Mouse (Mus musculus) sigmoid colon, adult 10 weeks (tissue): ENCODE results near the gene AL732309.1. TPM values are rescaled to one million over a fixed set of nuclear protein-coding genes. Genes with fewer than 3 reads are reported as not detected.

Experiments
- polyA plus RNA-seq: library from polyadenylated mRNA; stranded (reverse); fragments of 350-450 nt; fragmentation: Illumina TruSeq; extraction: RNeasy Lipid Tissue Mini Kit (QIAGEN cat#74804); gene quantifications from one replicate; pipeline ENCODE4 v1.2.3, GENCODE M21; 2014; ENCODE audit warnings: low read depth, low replicate concordance

Gene AL732309.1
- 0.85 TPM for polyA plus RNA-seq

GRCm38 (mm10) chr2:25246183-25247072 lies at the start of gene AL732309.1:
AL732309.1 (minus strand) TSS chr2:25246863.

GRCm38 (mm10) chr2:25289651-25290050 lies 43.0 kb upstream of the AL732309.1 start, which contains the start of gene Lrrc26:
Lrrc26 (plus strand) TSS chr2:25289915.

GRCm38 (mm10) chr2:25287927-25288649 lies 41.4 kb upstream of the AL732309.1 start, which contains the start of gene Tmem210:
Tmem210 (plus strand) TSS chr2:25288145.

GRCm38 (mm10) chr2:25271827-25272511 lies 25.3 kb upstream of the AL732309.1 start, which contains the start of the genes Ssna1 and Anapc2:
Ssna1 (minus strand) TSS chr2:25272438.
Anapc2 (plus strand) TSS chr2:25272478.

GRCm38 (mm10) chr2:25262291-25262767 lies 15.7 kb upstream of the AL732309.1 start, which contains the start of gene Tprn:
Tprn (plus strand) TSS chr2:25262618.

GRCm38 (mm10) chr2:25255284-25255779 lies 8.7 kb upstream of the AL732309.1 start, which contains the start of gene Tmem203:
Tmem203 (plus strand) TSS chr2:25255439.

DNA sequence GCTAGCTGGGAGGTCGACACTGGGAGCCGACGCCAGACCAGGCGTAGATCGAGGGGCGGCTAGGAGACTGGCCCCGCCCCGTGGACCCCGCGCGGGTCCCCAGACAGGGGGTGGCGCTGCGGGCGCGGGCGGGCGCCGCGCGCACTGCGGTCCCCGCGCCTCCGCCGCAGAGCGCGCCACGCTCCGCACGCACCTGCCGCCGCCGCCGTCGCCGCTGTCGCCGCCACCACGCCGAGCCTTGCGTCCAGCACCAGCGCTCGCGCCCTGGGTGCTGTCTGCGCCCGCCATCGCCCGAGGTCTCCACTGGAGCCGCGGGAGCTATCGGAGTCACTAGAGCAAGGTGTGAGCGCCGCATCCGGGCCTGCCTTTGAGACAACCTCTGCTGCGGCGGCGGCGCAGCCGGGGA lies 4.6 kb downstream of the AL732309.1 start, which contains the start of the genes Rnf208 and Cysrt1:
Gene Rnf208 (plus strand): TSS at position 155 of the 406 bp plus-strand sequence.
Gene Cysrt1 (minus strand): TSS at position 352 of the 406 bp plus-strand sequence.

GRCm38 (mm10) chr2:25236614-25237013 lies 10.0 kb downstream of the AL732309.1 start, which contains the start of gene Rnf224:
Rnf224 (minus strand) TSS chr2:25236787.

DNA sequence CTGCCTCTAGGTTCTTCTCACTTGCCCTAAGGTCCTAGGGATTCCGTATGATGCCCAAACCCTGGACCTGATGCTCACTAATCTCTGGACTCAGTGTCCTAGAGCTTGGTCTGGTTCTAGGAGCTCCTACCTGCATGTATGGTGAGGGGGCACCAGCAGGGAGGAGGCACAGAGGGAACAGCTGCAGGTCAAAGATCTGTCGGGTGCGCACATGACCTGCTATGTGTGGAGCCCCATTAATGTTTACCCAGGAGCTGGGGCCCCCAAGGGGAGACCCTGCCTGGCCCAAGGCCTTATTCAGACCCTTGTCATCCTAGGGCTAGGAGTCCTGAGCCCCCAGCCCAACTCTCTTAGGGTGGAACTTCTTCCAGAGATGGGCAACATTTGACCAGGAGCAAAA lies 12.6 kb downstream of the AL732309.1 start, which contains the start of gene Slc34a3:
Gene Slc34a3 (minus strand): TSS at position 315 of the 400 bp plus-strand sequence.

GRCm38 (mm10) chr2:25224492-25224765 lies 22.2 kb downstream of the AL732309.1 start, which contains the start of gene Tubb4b:
Tubb4b (minus strand) TSS chr2:25224702.

GRCm38 (mm10) chr2:25218445-25218844 lies 28.2 kb downstream of the AL732309.1 start, which contains the start of gene Fam166a:
Fam166a (plus strand) TSS chr2:25218745.

DNA sequence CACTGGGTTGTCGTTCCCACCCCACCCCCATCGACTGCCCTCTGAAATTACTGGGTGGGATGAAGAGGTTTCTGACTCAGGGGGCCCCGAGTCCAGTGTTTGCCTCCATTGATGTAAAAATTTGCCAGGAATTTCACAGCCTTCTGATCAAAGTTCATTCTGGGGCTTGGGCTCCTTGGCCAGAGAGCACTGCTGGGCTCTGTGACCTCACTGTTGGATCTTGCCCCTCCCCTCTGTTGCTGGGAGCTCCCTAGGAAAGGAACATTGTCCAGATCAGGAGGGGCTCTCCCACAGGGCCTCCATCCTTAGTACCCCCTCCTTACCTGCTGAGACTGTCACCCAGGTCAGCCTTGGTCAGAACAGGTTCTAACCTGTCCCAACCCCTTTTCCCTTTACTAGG lies 32.2 kb downstream of the AL732309.1 start, which contains the start of gene Stpg3:
Gene Stpg3 (minus strand): TSS at position 194 of the 400 bp plus-strand sequence.

DNA sequence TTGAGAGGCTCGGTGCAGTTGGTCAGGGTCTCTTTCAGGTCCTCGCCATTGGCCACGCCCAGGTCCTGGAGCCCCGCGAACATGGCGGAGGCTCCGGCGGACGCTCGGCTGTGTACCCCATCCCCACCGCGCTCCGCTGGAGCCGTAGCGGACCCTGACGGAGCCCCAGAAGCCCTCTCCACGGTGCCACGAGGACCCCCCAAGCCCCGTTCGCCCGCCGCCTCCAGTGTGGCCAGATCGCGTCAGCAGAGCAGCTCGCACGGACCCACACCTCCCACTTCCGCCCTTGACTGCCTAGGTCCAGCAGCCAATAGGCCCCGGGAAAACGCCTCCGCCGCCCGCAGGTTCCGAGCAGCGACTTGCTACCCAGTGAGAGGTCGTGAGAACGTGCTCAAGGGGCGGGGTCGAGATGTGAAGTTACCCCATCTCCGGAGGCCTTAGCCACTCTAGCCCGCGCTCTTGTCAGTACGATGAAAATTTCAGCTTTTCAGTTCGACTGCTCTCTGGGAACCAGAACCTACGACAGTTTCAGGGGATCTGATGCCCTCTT lies 35.5 kb downstream of the AL732309.1 start, which contains the start of gene Nelfb:
Gene Nelfb (minus strand): TSS at position 369 of the 550 bp plus-strand sequence.

GRCm38 (mm10) chr2:25196172-25196954 lies 50.3 kb downstream of the AL732309.1 start, which contains the start of gene Tor4a:
Tor4a (minus strand) TSS chr2:25196886.

Other genes starting within 250 kb of the AL732309.1 start
- 6.8 TPM for gene Nsmf, start 192.5 kb downstream of the AL732309.1 start, polyA plus RNA-seq
- gene Entpd8, start 166.6 kb downstream of the AL732309.1 start, polyA plus RNA-seq, result 39.5 TPM
- 1.2 TPM for gene Noxa1, start 151.7 kb downstream of the AL732309.1 start, polyA plus RNA-seq
- 14.4 TPM for gene Nrarp, start 66.1 kb downstream of the AL732309.1 start, polyA plus RNA-seq
- 3.9 TPM for gene Tor4a, start 50.0 kb downstream of the AL732309.1 start, polyA plus RNA-seq
- 6.1 TPM for gene Nelfb, start 35.4 kb downstream of the AL732309.1 start, polyA plus RNA-seq
- not detected for gene Stpg3, start 32.2 kb downstream of the AL732309.1 start, polyA plus RNA-seq
- not detected for gene Fam166a, start 28.1 kb downstream of the AL732309.1 start, polyA plus RNA-seq
- gene Tubb4b, start 22.2 kb downstream of the AL732309.1 start, polyA plus RNA-seq, result 58.7 TPM
- not detected for gene Slc34a3, start 12.5 kb downstream of the AL732309.1 start, polyA plus RNA-seq
- not detected for gene Rnf224, start 10.1 kb downstream of the AL732309.1 start, polyA plus RNA-seq
- not detected for gene Rnf208, start 4.6 kb downstream of the AL732309.1 start, polyA plus RNA-seq
- not detected for gene Cysrt1, start 4.4 kb downstream of the AL732309.1 start, polyA plus RNA-seq
- 0.76 TPM for gene Tmem203, start 8.6 kb upstream of the AL732309.1 start, polyA plus RNA-seq
- gene Tprn, start 15.8 kb upstream of the AL732309.1 start, polyA plus RNA-seq, result 7.7 TPM
- gene Ssna1, start 25.6 kb upstream of the AL732309.1 start, polyA plus RNA-seq, result 2.0 TPM
- gene Anapc2, start 25.6 kb upstream of the AL732309.1 start, polyA plus RNA-seq, result 9.7 TPM
- gene Tmem210, start 41.3 kb upstream of the AL732309.1 start, polyA plus RNA-seq, result not detected
- 1.0 TPM for gene Lrrc26, start 43.1 kb upstream of the AL732309.1 start, polyA plus RNA-seq
- 0.13 TPM for gene Grin1, start 72.3 kb upstream of the AL732309.1 start, polyA plus RNA-seq
- 21.3 TPM for gene Man1b1, start 85.5 kb upstream of the AL732309.1 start, polyA plus RNA-seq
- 7.7 TPM for gene Dpp7, start 109.5 kb upstream of the AL732309.1 start, polyA plus RNA-seq
- gene Uap1l1, start 118.8 kb upstream of the AL732309.1 start, polyA plus RNA-seq, result 3.2 TPM
- 0.13 TPM for gene Sapcd2, start 125.5 kb upstream of the AL732309.1 start, polyA plus RNA-seq
- gene Entpd2, start 149.0 kb upstream of the AL732309.1 start, polyA plus RNA-seq, result 0.28 TPM
- 9.3 TPM for gene Npdc1, start 152.5 kb upstream of the AL732309.1 start, polyA plus RNA-seq
- gene Fut7, start 176.4 kb upstream of the AL732309.1 start, polyA plus RNA-seq, result not detected
- 0.09 TPM for gene Abca2, start 181.8 kb upstream of the AL732309.1 start, polyA plus RNA-seq
- gene Clic3, start 210.0 kb upstream of the AL732309.1 start, polyA plus RNA-seq, result not detected
- 2.6 TPM for gene Paxx, start 214.2 kb upstream of the AL732309.1 start, polyA plus RNA-seq
- gene Ptgds, start 223.2 kb upstream of the AL732309.1 start, polyA plus RNA-seq, result not detected
- gene Lcn12, start 247.0 kb upstream of the AL732309.1 start, polyA plus RNA-seq, result not detected